Mouse (Mus musculus): Measurements from ENCODE around the gene Klf7. TPM values are rescaled to one million over a fixed set of nuclear protein-coding genes. Genes with fewer than 3 reads are reported as not detected.

Klf7 gene
- polyA plus RNA-seq, 1 experiment from 2014 or later, result 23.3 TPM

DNA sequence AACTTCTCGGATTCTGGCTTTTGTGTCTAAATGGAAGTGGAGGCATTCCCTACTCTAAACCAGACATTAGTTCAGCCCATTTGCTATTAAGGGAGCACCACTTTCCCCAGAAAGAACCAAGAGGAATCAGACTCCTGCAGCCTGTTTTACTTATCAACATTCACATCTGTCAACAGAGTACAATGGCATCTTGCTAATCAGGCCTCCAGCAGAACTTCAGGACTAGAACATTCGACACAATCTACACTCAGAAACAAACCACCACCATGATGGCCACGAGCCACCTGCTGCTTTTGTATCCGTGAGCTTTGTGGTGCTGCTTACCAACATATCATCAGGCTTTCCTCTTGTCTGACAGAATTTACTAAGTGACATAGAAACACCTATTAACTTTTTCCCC lies 23.3 kb downstream of the Klf7 start:
- Histone ChIP-seq H3K9me3 (replicated peaks) (no peaks in the 10 kb centered on the region), H3K4me1 (peaks cover 30% of the 10 kb centered on the region), H3K4me3 (replicated peaks) (no peak overlapping the region), H3K9ac (no peak overlapping the region), H3K27ac (peak overlapping the region; percentile 28; the same call in 1 of the 2 replicates), H3K4me2 (no peak overlapping the region), H3K36me3 (peaks cover 1% of the 10 kb centered on the region; the same call in 1 of the 2 replicates), H3K27me3 (no peaks in the 10 kb centered on the region)
- no peak for ATAC-seq (replicated peaks; ENCODE audit: low FRiP score)
- 56% methylated on average over 4 of the region's 4 CpGs for WGBS

DNA sequence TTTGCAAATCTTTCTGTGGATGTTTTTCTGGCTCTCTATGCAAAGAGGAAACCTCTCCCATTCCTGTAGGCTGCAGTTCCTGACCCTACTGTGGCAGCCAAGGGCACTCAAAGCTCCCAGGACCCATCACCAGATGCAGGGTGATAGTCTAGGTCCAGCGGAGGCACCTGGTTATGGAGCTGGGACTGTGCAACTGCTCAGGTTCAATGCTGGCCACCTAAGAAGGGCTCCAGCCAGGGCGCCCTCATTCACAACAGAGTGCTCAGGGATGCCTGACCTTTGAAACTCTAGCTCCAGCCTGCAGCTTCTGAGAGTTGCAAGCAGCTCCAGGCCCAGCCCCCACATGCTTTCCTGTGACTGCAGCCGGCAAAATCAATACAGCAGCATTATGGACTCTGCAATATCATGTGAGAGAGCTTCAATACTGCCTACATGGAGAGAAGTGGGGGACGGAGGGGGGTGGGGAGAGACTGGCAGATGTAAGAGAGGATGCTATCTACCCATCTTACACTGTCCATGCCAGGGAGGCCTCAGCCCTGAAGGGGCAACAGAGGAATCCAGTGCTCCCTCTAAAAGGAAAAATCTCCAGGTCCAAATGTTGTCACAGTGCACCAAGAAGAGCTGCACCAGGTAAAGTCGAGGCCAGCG lies 24.3 kb downstream of the Klf7 start:
- no peak overlapping the region for H3K4me3 ChIP-seq (replicated peaks)
- H3K9me3 ChIP-seq (replicated peaks), result no peaks in the 10 kb centered on the region
- 47% methylated on average over 6 of the region's 6 CpGs for WGBS
- no peak overlapping the region for H3K9ac ChIP-seq
- no peaks in the 10 kb centered on the region for H3K36me3 ChIP-seq
- H3K4me2 ChIP-seq, result no peak overlapping the region
- peak overlapping the region; percentile 45 for H3K27ac ChIP-seq
- ATAC-seq (replicated peaks; ENCODE audit: low FRiP score), result peak; percentile 93
- peaks cover 30% of the 10 kb centered on the region for H3K4me1 ChIP-seq
- no peaks in the 10 kb centered on the region for H3K27me3 ChIP-seq

GRCm38 (mm10) chr1:64093018-64093417 lies 29.1 kb downstream of the Klf7 start:
- no peak for ATAC-seq (replicated peaks; ENCODE audit: low FRiP score)
- H3K9me3 ChIP-seq (replicated peaks), result no peaks in the 10 kb centered on the region
- peaks cover 49% of the 10 kb centered on the region for H3K4me1 ChIP-seq
- WGBS, result 84% methylated on average over 5 of the region's 5 CpGs
- H3K9ac ChIP-seq, result no peak overlapping the region
- no peak overlapping the region for H3K4me3 ChIP-seq (replicated peaks)
- no peaks in the 10 kb centered on the region for H3K27me3 ChIP-seq
- H3K4me2 ChIP-seq, result no peak overlapping the region
- H3K27ac ChIP-seq, result no peak overlapping the region
- no peaks in the 10 kb centered on the region for H3K36me3 ChIP-seq

DNA sequence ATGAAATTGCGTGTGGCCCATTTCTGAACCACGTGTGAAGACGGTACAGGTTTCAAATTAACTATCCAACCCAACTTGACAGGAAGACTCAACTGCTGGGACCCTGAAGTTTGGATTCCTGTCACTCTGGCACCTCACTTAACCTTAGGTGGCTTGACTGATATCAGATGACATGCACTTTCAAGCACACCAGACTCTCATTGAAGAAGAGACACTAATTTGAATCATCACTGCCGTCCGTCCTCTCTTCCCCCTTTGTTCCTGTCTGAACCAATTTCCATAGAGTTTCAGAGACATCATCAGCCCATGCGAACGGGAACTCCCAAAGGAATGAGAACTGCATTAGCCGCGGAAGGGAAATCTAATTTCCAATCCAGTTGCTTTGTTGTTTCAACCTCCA lies 30.5 kb downstream of the Klf7 start:
- 74% methylated on average over 9 of the region's 9 CpGs for WGBS
- no peak overlapping the region for H3K27ac ChIP-seq
- no peaks in the 10 kb centered on the region for H3K36me3 ChIP-seq
- no peak for ATAC-seq (replicated peaks; ENCODE audit: low FRiP score)
- peaks cover 45% of the 10 kb centered on the region for H3K4me1 ChIP-seq
- H3K27me3 ChIP-seq, result no peaks in the 10 kb centered on the region
- no peak overlapping the region for H3K4me2 ChIP-seq
- H3K4me3 ChIP-seq (replicated peaks), result no peak overlapping the region
- H3K9ac ChIP-seq, result no peak overlapping the region
- H3K9me3 ChIP-seq (replicated peaks), result no peaks in the 10 kb centered on the region

DNA sequence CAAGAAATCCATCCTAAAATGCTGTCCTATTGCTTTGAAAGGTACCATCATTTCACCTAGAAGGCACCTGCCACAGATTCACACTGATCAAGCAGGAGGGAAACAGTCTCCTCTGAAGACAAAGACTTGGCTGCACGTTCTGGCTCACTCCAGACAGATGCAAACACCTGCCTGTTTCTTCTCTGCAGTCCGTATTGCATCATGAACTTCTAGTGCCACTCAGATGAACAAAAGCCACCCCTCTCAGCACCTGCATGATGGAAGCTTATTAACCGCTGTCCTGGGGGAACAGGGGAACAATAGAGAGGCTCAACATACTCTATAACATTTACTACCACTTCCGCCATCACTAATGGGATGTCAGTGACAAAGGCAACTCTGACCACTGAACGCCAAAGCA lies 31.5 kb downstream of the Klf7 start:
- Histone ChIP-seq H3K4me1 (peaks cover 44% of the 10 kb centered on the region), H3K27me3 (no peaks in the 10 kb centered on the region), H3K4me2 (no peak overlapping the region), H3K27ac (no peak overlapping the region), H3K9me3 (replicated peaks) (no peaks in the 10 kb centered on the region), H3K4me3 (replicated peaks) (no peak overlapping the region), H3K9ac (no peak overlapping the region), H3K36me3 (no peaks in the 10 kb centered on the region)
- 90% methylated on average over 5 of the region's 5 CpGs for WGBS
- no peak for ATAC-seq (replicated peaks; ENCODE audit: low FRiP score)

DNA sequence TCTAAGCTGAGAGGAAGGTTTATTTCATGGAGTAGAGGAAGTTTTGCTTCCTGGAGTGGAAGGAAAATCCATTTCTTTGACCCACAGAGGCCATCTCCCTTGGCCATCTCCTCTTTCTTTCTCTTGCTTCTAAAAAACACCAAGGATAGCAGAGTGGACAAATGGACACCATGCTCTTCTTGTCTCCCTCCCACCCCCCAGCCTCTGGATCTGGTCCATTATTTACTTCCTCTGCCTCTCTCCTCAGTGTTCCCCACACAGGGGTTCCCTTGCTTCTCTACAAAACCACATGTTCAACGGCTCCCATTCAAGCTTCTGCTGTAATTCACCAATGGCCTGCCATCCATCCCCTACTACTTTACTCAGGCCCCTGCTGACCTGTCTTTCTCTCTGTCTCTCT lies 32.4 kb downstream of the Klf7 start:
- no peaks in the 10 kb centered on the region for H3K36me3 ChIP-seq
- H3K9me3 ChIP-seq (replicated peaks), result no peaks in the 10 kb centered on the region
- no peak overlapping the region for H3K4me3 ChIP-seq (replicated peaks)
- H3K9ac ChIP-seq, result no peak overlapping the region
- H3K27me3 ChIP-seq, result no peaks in the 10 kb centered on the region
- no peak for ATAC-seq (replicated peaks; ENCODE audit: low FRiP score)
- H3K4me1 ChIP-seq, result peaks cover 50% of the 10 kb centered on the region
- H3K27ac ChIP-seq, result peak overlapping the region; percentile 83; the same call in 1 of the 2 replicates
- 58% methylated on average over 1 of the region's 1 CpGs for WGBS
- no peak overlapping the region for H3K4me2 ChIP-seq

GRCm38 (mm10) chr1:64088604-64089320 lies 33.3 kb downstream of the Klf7 start:
- peaks cover 59% of the 10 kb centered on the region for H3K4me1 ChIP-seq
- WGBS, result 35% methylated on average over 12 of the region's 12 CpGs
- no peaks in the 10 kb centered on the region for H3K36me3 ChIP-seq
- no peaks in the 10 kb centered on the region for H3K9me3 ChIP-seq (replicated peaks)
- H3K4me2 ChIP-seq, result peak overlapping the region; percentile 50
- H3K4me3 ChIP-seq (replicated peaks), result no peak overlapping the region
- no peak for ATAC-seq (replicated peaks; ENCODE audit: low FRiP score)
- H3K9ac ChIP-seq, result no peak overlapping the region
- H3K27me3 ChIP-seq, result no peaks in the 10 kb centered on the region
- peak overlapping the region; percentile 83 for H3K27ac ChIP-seq

DNA sequence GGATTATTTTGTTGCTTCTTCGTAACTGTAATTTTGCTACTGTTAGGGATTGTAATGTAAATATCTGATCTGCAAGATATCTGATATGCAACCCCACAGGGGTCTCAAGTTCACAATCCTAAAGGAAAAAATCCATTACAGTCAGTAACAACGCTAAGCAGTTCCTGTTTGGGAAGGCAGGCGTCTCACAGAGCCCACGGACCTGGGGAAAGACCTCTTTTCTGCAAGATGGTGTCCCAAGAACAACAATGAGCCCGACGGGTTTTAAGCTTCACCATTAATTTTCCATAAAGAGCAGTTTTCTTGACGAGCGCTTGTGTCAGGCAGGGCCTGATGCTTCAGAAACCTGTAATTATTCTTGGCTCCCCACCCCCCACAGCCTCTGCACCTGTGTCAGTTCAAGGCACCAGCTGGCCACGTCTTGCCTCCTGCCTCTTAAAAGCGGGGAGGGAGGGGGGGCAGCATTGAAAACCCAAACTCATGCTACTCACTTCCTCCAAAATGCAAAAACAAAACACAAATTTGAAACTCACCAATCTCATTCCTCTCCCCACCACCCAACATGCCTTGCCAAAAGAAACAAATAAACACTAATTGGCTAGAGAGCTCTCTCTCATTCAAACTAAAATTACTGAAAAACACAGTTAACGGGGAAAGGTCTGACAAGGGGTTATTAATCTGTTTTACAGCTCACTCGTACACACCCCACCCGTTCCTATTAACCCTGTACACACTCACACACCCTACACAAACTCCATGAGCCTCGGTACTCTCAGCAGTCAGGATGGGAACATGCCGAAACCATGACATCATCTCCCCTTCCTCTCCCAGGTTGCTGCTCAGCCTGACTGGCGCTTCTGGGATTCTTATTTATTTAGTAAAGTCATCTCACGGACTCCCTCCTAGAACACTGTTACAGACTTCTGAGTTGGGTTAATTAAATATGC lies 34.2 kb downstream of the Klf7 start:
- 8% methylated on average over 17 of the region's 17 CpGs for WGBS

GRCm38 (mm10) chr1:64085875-64086274 lies 36.2 kb downstream of the Klf7 start:
- WGBS, result 92% methylated on average over 4 of the region's 4 CpGs
- ATAC-seq (replicated peaks; ENCODE audit: low FRiP score), result no peak

More for the DNA sequence above, 34.2 kb downstream of the Klf7 start:
- H3K36me3 ChIP-seq, result no peaks in the 10 kb centered on the region
- peak overlapping the region; percentile 50 for H3K4me2 ChIP-seq
- no peak overlapping the region for H3K9ac ChIP-seq
- H3K27me3 ChIP-seq, result no peaks in the 10 kb centered on the region
- peaks cover 59% of the 10 kb centered on the region for H3K4me1 ChIP-seq
- peak; percentile 97 for ATAC-seq (replicated peaks; ENCODE audit: low FRiP score)
- H3K27ac ChIP-seq, result peak overlapping the region; percentile 83
- H3K4me3 ChIP-seq (replicated peaks), result peak overlapping the region; percentile 21
- H3K9me3 ChIP-seq (replicated peaks), result no peaks in the 10 kb centered on the region

DNA sequence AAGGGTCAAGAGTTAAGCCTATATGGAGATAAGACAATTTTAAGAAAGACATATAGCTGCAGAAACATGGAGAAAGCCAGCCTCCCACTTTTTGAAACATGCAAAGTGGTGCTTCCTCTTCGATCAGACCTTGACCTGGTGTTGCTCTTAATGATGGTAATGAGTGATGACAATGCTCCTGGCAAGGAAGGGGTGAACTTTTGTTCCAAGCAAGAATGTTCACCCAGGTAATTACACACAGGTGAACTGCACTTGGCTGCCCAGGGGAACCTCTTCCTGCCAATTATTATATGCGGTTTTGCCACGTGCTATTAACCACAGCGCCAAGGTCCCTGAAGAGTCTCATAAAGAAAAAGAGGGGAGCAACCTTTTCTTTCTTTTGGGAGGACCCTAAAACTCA lies 36.7 kb downstream of the Klf7 start:
- 74% methylated on average over 4 of the region's 4 CpGs for WGBS
- H3K4me2 ChIP-seq, result no peak overlapping the region
- H3K9ac ChIP-seq, result no peak overlapping the region
- H3K36me3 ChIP-seq, result no peaks in the 10 kb centered on the region
- peaks cover 50% of the 10 kb centered on the region for H3K4me1 ChIP-seq
- no peak for ATAC-seq (replicated peaks; ENCODE audit: low FRiP score)
- H3K27ac ChIP-seq, result no peak overlapping the region
- no peak overlapping the region for H3K4me3 ChIP-seq (replicated peaks)
- H3K27me3 ChIP-seq, result no peaks in the 10 kb centered on the region
- H3K9me3 ChIP-seq (replicated peaks), result no peaks in the 10 kb centered on the region

More at GRCm38 (mm10) chr1:64085875-64086274, 36.2 kb downstream of the Klf7 start:
- Histone ChIP-seq H3K9ac (no peak overlapping the region), H3K4me1 (peaks cover 52% of the 10 kb centered on the region), H3K4me3 (replicated peaks) (no peak overlapping the region), H3K27ac (no peak overlapping the region), H3K36me3 (no peaks in the 10 kb centered on the region), H3K27me3 (no peaks in the 10 kb centered on the region), H3K4me2 (no peak overlapping the region), H3K9me3 (replicated peaks) (no peaks in the 10 kb centered on the region)

DNA sequence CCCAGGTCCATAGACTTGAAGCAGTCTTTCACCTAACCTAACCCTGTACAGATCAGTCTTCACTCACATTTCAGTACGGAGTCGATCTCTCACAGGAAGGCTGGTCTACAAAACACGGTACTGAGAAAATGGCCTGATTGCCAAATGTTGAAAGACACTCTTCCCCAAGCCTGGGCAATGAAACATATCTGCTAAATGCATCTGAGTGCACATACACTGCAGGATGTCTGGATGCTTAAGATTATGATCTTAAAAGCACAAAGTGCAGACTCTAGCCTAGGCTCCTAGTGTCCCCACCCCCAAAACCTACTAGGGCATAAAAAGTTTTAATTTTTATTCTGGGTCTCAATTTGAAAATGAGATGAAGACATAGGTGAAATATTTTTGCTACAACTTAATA lies 37.4 kb downstream of the Klf7 start:
- ATAC-seq (replicated peaks; ENCODE audit: low FRiP score), result no peak
- Histone ChIP-seq H3K27me3 (no peaks in the 10 kb centered on the region), H3K9ac (no peak overlapping the region), H3K4me1 (peaks cover 45% of the 10 kb centered on the region), H3K9me3 (replicated peaks) (no peaks in the 10 kb centered on the region), H3K4me3 (replicated peaks) (no peak overlapping the region), H3K36me3 (no peaks in the 10 kb centered on the region), H3K27ac (no peak overlapping the region), H3K4me2 (no peak overlapping the region)
- 58% methylated on average over 3 of the region's 3 CpGs for WGBS

DNA sequence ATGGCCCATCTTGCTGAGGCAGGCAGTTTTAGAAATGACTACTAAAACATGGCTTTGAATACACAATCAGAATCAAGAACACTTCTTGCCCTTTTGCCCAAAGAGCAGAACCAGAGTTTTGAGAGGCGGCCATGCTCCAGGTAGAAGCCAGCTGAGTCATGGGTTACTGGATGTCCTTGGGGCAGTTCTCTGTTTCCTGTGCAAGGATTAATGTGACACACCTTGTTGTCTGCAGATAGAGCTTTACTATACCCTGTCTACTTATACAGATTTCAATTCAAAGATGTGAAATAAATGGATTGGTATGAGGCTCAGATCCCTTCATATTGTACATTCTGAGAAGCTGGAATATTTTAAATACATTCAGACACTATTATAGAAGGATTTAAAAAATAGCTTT lies 40.3 kb downstream of the Klf7 start:
- H3K36me3 ChIP-seq, result peaks cover 24% of the 10 kb centered on the region
- H3K27ac ChIP-seq, result no peak overlapping the region
- no peak for ATAC-seq (replicated peaks; ENCODE audit: low FRiP score)
- H3K27me3 ChIP-seq, result no peaks in the 10 kb centered on the region
- H3K9ac ChIP-seq, result no peak overlapping the region
- peaks cover 27% of the 10 kb centered on the region for H3K4me1 ChIP-seq
- no peaks in the 10 kb centered on the region for H3K9me3 ChIP-seq (replicated peaks)
- H3K4me2 ChIP-seq, result no peak overlapping the region
- 80% methylated on average over 1 of the region's 1 CpGs for WGBS
- no peak overlapping the region for H3K4me3 ChIP-seq (replicated peaks)

All from kidney, embryonic 15.5 days (tissue).